Mouse (Mus musculus): ENCODE results near the gene Alcam.

DNA sequence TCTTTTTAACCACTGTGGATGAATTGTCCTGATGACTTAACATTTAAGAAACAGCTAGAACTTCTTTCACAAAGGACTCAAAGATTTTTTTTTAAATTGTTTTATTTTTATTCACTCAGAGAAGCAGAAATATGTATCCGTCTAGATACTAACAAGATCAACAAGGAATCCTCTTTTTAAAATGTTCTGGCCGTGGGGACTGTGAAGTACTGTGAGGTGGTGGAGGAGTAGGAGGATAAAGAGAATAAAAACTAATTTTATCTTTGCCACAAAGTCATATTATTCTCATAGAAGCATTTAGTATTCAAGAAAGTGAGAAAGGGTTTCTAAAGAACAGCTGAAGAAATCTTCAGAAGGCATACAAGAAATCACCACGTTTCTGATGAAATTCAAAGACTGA is 54.8 kb downstream of the Alcam start:
- TF ChIP-seq POLR2A (IDR thresholded peaks at IDR 0.05; ENCODE audit: extremely low read depth, insufficient read depth, low read length) = no peak
- TF ChIP-seq CTCF (IDR thresholded peaks at IDR 0.05; ENCODE audit: low read depth, low read length) = no peak

Measured in liver, adult 2 months (tissue).